Comparison of ENCODE assay signal across 17 mouse cellular contexts in the genomic region with DNA sequence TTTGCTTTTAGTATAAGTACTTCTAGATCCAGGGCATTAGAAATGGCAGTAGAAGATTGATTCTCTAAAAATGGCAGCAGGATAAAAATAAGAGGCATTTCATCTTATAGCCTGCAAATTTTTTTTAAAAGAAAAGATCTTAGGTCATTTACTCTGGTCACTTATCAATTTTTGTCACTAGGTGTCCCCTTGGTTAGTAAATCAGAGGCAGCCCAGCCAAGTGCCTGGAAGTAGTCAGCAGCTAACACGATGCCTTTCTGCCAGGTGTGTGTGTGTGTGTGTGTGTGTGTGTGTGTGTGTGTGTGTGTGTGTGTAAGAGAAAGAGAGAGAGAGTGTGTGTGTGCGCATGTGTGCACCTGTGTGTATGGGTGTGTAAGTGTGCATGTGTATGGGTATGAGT. TPM values are rescaled to one million over a fixed set of nuclear protein-coding genes. Genes with fewer than 3 reads are reported as not detected.
DNase-seq lines count a peak whose midpoint lies in the region; ATAC-seq lines count a peak whose summit lies in the region.
"Had no signal": no experiment of that assay in that cellular context is flagged by ENCODE, and none has a peak within 500 bp of the region (broad histone marks: within the 10 kb centered on the region; RNA-seq: fewer than 3 reads in every experiment).

No protein-coding gene starts in this region.

- H3K4me2 ChIP-seq in forebrain, embryonic 15.5 days (replicated peaks): no peak overlapping the region
- no peak overlapping the region for H3K4me2 ChIP-seq in forebrain, embryonic 11.5 days (ENCODE audit: low read depth, low read length, severe bottlenecking)
- H3K4me2 ChIP-seq in kidney, embryonic 16.5 days (replicated peaks; ENCODE audit: low read depth, low read length): no peak overlapping the region
- H3K4me2 ChIP-seq: embryonic facial prominence, embryonic 13.5 days; limb, embryonic 13.5 days had no signal

- H3K4me1 ChIP-seq in forebrain, embryonic 15.5 days: no peaks in the 10 kb centered on the region
- H3K4me1 ChIP-seq in forebrain, embryonic 11.5 days (replicated peaks; ENCODE audit: control insufficient read depth, insufficient read depth, low read length): no peaks in the 10 kb centered on the region
- no peaks in the 10 kb centered on the region for H3K4me1 ChIP-seq in kidney, embryonic 16.5 days (ENCODE audit: insufficient read depth, low read length)

- no peaks in the 10 kb centered on the region for H3K9me3 ChIP-seq in forebrain, embryonic 15.5 days
- no peaks in the 10 kb centered on the region for H3K9me3 ChIP-seq in forebrain, embryonic 11.5 days (ENCODE audit: control insufficient read depth, low read length)
- peaks cover 7% of the 10 kb centered on the region for H3K9me3 ChIP-seq in kidney, embryonic 16.5 days (ENCODE audit: low read length)
- H3K9me3 ChIP-seq: embryonic facial prominence, embryonic 13.5 days had no signal

- H3K27ac ChIP-seq in forebrain, embryonic 15.5 days (replicated peaks): no peak overlapping the region
- no peak overlapping the region for H3K27ac ChIP-seq in forebrain, embryonic 11.5 days (ENCODE audit: low read depth, low read length)
- H3K27ac ChIP-seq in kidney, embryonic 16.5 days (ENCODE audit: low read length): no peak overlapping the region
- H3K27ac ChIP-seq: embryonic facial prominence, embryonic 13.5 days; limb, embryonic 13.5 days had no signal

- no peaks in the 10 kb centered on the region for H3K36me3 ChIP-seq in forebrain, embryonic 15.5 days
- H3K36me3 ChIP-seq in forebrain, embryonic 11.5 days (ENCODE audit: control insufficient read depth, insufficient read depth, low read length): no peaks in the 10 kb centered on the region
- no peaks in the 10 kb centered on the region for H3K36me3 ChIP-seq in kidney, embryonic 16.5 days (ENCODE audit: insufficient read depth, low read length)
- H3K36me3 ChIP-seq: embryonic facial prominence, embryonic 13.5 days; limb, embryonic 13.5 days had no signal

- ATAC-seq in forebrain, embryonic 15.5 days (replicated peaks): 0 out of 2 replicates have a peak, but pooled peaks have one; percentile 11
- ATAC-seq in forebrain, embryonic 11.5 days (replicated peaks; ENCODE audit: low FRiP score): no peak
- 0 out of 2 replicates have a peak, but pooled peaks have one; percentile 23 for ATAC-seq in kidney, embryonic 16.5 days (ENCODE audit: low FRiP score, low TSS enrichment)

- no peak overlapping the region for H3K4me3 ChIP-seq in forebrain, embryonic 15.5 days
- no peak overlapping the region for H3K4me3 ChIP-seq in forebrain, embryonic 11.5 days (ENCODE audit: low read depth, low read length)
- H3K4me3 ChIP-seq in kidney, embryonic 16.5 days (ENCODE audit: low read length): no peak overlapping the region
- H3K4me3 ChIP-seq: embryonic facial prominence, embryonic 13.5 days; limb, embryonic 13.5 days had no signal

- H3K9ac ChIP-seq in forebrain, embryonic 15.5 days (replicated peaks): no peak overlapping the region
- no peak overlapping the region for H3K9ac ChIP-seq in forebrain, embryonic 11.5 days (ENCODE audit: low read length)
- no peak overlapping the region for H3K9ac ChIP-seq in kidney, embryonic 16.5 days (replicated peaks; ENCODE audit: low read length)
- H3K9ac ChIP-seq: embryonic facial prominence, embryonic 13.5 days; limb, embryonic 13.5 days had no signal

- WGBS in forebrain, embryonic 15.5 days: 80% methylated on average over 2 of the region's 2 CpGs
- 90% methylated on average over 2 of the region's 2 CpGs for WGBS in forebrain, embryonic 11.5 days
- 68% methylated on average over 2 of the region's 2 CpGs for WGBS in kidney, embryonic 16.5 days

- H3K27me3 ChIP-seq in forebrain, embryonic 15.5 days: no peaks in the 10 kb centered on the region
- H3K27me3 ChIP-seq in forebrain, embryonic 11.5 days (ENCODE audit: control insufficient read depth, insufficient read depth, low read length): no peaks in the 10 kb centered on the region
- H3K27me3 ChIP-seq in kidney, embryonic 16.5 days (ENCODE audit: insufficient read depth, low read length): no peaks in the 10 kb centered on the region
- H3K27me3 ChIP-seq: embryonic facial prominence, embryonic 13.5 days; limb, embryonic 13.5 days had no signal

- DNase-seq in forebrain, embryonic 11.5 days (ENCODE audit: low spot score): no peak
- DNase-seq in kidney, adult 8-10 months: no peak
- peak; percentile 29 for DNase-seq in 3T3-L1 (ENCODE audit: low read depth, low spot score)
- DNase-seq in adipocyte (ENCODE audit: low spot score): peak; percentile 53
- no peak for DNase-seq in thymus, postnatal 4 days
- DNase-seq in cerebellum, adult 18-20 months: no peak
- DNase-seq: adrenal gland, adult 2 months; gastrocnemius, postnatal 36 days; right cerebral cortex, postnatal 14 days; thymus, postnatal 14 days had no signal

RNA-seq across cellular contexts. Expression of a gene that starts 28.4 kb away (rescaled TPM):
- polyA plus RNA-seq in forebrain, embryonic 15.5 days (2015; fragmentation: Nextera tagmentation; extraction: Ambion mirVana): 6.7 and 7.6 TPM in 2 replicates
- 5.9 and 7.4 TPM in 2 replicates for polyA plus RNA-seq in forebrain, embryonic 11.5 days (2014; fragmentation: Nextera tagmentation; extraction: Ambion mirVana)
- not detected in 2 replicates for polyA plus RNA-seq in kidney, embryonic 16.5 days (2015; fragmentation: Nextera tagmentation; extraction: Ambion mirVana)
- polyA plus RNA-seq: C2C12; embryonic facial prominence, embryonic 13.5 days; intestine, embryonic 14.5 days; limb, embryonic 13.5 days; lung, embryonic 16.5 days had no signal

Comparison
In these comparisons a context has a peak if more than half of its experiments do, and no peak if none do; other contexts are left out.
1. DNase-seq: peak in 3T3-L1 (single experiment) and adipocyte (single experiment); none in forebrain, embryonic 11.5 days (single experiment), kidney, adult 8-10 months (0 of 2), thymus, postnatal 4 days (single experiment) and cerebellum, adult 18-20 months (0 of 2).